Mouse (Mus musculus): ENCODE measurements around the gene Pitpnm3. TPM values are rescaled to one million over a fixed set of nuclear protein-coding genes. Genes with fewer than 3 reads are reported as not detected.

Gene Pitpnm3
- total RNA-seq, 1 experiment from 2014 or later = 1.9 TPM

DNA sequence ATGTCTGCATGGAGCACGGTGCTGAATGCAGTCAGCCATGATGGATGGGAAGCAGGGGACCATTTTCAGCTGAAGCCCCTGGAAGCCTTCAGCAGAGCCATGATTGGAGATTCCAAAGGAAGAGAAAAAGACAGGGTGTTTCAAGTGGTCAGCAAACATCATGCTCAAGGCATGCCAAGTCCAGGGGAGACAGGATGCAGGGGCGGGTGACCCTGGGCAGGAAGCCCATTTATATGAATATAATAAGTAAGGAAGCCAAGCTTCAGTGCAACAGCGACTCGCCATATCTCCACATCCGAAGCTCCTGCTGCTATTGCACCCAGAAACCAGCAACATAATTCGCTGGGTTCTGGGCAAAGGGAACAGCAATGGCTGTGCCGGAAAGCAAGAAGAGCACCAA, 41.1 kb downstream of the Pitpnm3 start:
- DNase-seq = peak; percentile 52

DNA sequence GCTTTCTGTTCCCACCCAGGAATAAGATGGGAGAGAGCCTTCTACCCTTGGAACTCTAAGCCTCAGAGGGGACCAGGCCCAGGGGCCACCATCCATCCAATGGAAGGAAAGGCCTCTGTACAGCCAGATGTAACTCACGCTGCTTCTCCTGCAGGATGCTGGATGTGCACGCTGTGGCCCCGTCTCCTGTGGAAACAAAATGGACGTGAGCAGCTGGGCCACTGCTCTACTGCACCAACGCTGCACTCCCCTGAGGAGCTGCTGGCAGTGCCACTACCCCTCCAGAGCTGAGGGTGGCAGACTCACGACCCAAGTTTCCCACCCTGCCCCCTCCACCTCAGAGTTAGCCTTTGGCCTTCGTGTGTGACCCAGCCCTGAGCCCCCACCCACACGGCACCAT, 43.2 kb downstream of the Pitpnm3 start:
- DNase-seq = no peak

DNA sequence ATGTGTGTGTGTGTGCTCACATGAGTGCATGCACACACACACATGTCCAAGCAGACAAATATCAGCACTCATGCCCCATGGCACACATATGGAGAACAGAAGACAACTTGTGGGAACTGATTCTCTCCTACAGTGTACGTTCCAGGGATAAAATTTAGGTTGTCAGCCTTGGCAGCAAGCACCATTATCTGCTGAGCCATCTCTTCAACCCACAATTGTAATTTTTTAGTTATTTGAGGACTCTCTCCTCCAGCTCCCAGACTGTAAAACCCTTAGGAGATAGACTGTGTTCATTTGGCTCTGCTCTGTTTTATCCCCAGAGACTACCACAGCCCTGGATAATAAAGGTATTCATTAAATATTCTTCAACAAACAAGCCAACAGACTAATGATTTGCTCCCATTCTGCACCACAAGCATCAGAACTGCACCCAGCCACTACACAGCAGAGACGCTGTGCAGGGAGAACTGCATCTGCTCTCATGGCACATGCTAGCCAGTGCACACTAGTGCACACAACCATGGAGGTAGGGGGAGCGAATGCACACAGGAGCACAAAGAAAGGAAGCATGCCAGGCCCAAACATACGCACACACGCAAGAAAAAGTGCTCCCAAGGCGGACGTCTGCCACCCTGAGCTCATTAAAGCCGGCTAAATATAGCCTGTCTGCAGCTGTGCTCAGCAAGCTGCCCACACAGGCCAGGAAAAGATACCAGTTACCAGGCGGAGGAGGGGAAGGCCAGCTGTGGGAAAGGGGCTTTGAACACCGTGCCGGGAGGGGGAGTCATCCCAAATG, 49.1 kb downstream of the Pitpnm3 start:
- no peak for DNase-seq

DNA sequence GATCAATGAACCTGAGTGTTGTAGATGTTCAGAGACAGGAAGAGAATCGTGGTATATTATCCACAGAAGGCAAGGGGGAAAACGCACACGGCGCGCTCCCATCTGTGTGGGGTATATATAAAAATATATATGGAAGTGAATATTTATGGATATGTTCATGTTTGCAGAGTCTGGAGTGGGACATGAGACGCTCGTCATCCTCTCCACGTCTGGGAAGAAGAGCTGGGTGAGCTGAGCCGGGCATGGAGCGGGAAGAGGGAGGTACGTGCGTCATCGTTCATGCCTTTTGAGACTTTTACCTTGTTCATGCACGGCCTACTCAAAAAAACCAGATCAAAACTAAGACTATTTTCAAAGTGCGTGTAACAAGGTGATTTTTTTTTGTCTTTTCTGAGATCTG, 51.2 kb downstream of the Pitpnm3 start:
- no peak for DNase-seq

DNA sequence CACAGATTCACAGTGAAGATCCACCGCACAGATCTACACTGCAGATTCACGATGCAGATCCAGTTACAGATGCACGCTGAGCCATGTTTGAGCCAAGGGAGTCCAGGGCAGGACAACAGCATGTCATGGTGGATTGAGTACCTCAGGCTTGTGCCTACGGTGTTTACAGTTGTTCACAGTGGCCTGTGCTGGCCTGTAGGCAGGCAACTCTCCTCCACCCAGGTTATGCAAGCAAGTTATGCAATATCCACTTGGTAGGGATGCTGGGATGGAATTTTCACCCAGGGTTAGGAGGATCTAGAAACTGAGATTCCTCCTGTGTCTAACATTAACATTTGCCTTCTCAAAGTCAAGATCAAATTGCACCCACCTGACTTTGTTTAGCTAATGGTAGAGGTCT, 53.0 kb downstream of the Pitpnm3 start:
- DNase-seq = no peak

DNA sequence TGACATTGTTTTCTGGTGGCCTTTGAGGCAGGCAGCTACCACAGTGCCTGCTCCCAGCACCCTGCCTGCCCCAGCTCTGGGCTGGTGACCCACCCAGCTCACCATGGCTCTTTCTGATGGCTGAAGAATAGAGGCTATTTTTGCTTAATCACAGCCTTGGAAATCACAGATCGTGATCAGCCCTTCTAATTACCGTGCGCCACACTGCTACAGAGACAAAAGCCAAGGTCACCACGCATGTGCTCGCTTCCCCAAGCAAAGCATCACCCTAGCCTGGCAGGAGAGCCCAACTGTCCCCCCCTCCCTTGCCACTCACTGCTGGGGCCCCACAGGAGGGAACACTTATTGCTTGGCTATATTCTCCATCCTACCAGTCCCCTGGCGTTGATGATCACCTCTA, 55.1 kb downstream of the Pitpnm3 start:
- no peak for DNase-seq

DNA sequence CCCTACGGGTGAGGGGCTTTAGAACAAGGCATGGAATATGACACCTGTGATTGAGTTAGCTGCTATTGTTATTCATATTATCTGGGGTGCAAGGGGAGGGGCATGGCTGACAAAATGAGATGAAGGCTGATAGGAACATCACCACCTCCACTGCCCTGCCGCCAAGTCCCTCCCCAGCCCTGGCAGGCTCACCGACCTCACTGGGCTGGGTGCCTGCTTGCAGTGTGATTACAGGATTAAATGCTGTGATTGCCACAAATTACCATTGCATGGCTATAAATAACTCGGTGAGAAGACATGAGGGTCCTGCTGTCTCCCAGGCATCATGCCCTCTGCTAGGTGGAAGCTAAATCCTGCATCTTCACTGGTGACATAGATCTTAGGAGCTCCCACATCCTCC, 56.9 kb downstream of the Pitpnm3 start:
- no peak for DNase-seq

DNA sequence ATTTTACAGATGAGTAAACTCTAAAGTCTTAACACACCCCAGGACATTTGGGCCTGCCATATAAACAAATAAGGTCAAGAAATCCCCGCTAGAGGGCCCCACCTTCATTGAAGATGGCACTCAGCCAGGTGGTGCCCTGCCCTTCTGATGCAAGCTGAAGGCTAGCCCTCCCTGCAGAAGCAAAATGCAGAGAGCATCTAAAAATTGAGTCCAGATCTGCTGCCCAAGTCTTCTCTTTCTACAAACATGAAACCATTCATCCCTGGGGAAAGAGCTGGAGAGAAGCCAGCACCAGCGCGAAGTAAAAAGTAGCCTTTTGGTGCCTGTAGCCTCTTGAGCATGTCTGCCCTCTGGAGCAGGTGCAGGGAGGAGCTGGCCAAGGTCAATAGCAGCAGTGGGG, 57.5 kb downstream of the Pitpnm3 start:
- peak; percentile 12 for DNase-seq

DNA sequence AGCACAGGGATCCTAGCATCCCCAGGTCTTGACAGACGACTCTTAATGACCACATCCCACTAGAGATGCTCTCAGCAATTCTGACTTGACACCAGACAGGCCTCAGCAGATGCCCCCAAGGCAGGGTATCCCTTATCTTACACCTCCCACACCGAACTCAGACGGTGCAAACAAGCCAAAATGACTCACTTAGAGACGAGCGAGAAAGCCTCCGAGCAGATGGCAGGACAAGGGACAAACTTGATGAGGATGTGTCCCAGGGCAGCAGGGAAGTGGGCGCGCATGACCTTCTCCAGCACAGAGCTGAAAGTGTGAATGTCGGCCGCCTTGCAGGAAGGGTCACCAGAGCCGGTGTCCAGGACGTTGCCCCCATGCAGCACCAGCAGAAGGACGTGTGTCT, 61.3 kb downstream of the Pitpnm3 start:
- DNase-seq = no peak

DNA sequence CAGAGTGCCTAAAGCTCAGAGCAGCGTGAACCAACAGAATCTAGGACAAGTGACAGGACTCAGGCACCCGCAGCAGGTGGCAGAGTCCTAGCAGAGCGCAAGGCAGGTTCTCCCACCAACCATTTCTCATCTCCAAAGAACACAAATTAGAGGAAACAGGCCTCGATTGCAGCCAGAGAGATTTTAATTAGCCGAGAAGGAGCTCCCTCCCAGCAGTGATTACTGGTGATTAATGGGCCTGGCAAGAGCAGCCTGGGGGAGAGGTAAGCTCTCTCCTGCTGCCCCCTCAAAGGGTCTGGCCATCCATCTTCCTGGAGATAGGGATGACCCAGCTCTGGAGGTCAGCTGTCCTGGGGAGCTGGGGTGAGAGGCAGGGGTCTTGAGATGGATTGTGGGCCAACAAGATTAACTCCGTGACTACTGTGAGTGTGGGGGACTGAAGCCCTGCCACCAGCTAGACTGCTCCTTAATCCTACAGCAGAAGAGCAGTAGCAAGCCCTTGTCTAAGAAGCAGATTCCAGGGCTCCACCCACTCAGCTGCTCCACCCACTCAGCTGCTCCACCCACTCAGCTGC, 63.2 kb downstream of the Pitpnm3 start:
- DNase-seq = no peak

DNA sequence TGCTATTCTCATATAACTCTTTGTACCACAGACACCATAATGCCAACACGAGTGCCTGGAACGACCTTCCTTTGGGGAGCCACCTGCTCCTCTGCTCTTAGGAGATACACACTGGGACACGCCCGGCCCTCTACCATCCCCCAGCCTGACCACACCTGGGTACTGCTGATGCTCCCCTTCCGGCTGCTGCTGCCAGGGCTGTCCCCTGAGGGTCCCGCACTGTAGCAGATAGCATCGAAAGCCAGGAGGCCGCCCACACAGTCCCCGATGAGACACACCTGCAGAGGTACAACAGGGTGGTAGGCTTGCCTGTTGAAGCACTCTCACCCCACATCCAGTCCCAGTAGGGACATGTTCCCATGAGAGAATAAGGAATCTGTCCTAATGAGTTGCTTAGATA, 64.8 kb downstream of the Pitpnm3 start:
- DNase-seq = no peak

DNA sequence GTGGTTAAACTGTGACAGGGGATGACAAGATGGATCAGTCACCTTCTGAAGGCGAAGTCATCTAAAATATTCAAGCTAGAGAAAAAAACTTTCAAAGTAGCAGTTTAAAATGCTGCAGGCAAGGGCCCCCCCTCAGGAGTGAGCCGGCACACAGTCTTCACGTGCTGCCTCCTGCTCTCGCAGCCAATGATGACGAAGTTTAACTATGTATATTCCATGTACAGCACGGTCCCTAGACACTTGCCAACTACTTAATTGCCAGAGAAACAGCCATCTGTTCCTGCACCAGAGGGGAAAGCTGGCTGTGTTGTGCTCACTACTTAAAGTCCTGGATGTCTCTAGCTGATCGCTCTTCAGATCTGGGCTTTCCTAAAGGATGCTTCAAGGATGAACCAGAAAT, 67.6 kb downstream of the Pitpnm3 start:
- DNase-seq = no peak

DNA sequence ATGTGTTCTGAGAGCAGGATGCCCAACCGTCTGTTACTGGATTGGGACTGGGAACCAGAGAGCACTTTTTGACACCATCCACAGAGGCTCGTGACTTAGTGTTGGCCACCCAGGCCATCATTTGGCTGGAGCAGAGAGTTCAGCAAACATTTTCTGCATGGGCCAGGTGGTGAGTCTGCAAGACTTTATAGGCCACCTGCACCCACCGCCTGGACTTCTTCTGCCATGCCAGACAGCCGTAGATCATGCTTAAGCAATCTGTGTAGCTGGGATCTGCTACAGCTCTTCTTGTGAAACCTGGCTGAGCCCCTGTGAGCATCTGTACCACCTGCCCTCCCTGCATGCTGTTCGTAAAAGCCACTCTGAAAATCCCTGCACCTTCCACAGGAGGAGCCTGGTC, 68.3 kb downstream of the Pitpnm3 start:
- DNase-seq = no peak

DNA sequence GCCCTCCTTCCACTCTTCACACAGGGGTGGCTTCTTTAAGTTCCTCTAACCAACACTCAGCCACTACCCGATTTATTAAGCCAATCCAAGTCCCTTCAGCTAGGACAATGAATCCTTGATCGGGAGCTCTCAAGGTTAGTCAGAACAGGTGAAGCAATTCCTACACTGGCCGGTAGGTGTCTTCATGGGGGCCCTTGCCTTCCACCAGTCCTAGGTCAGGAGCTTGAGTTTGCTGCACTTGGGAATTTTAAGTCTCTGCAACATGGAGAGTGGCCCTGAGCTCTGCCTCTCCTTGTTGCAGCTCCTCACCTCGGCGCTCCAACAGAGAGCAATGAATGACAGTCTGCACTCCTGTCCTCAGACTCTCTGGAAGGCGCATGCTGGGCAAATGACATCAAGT, 69.2 kb downstream of the Pitpnm3 start:
- no peak for DNase-seq

DNA sequence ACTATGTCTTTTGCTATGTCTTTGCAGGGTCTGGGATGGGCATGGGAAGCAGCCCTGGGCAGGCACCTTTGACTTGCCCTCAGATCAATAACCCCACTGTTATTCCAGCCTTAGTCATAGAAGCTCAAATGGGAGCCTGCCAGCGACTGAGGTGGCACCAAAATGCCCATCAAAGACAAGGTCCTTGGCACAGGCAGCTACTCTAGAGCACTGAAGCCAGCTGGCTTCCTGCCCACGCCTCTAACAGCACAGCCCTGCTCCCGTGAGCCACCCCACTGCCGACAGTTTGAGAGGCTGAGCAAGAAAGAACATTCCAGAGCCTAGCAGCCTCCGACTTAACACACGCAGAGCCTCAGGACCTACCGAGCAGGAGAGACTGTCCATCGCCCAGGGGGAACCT, 70.5 kb downstream of the Pitpnm3 start:
- peak; percentile 85 for DNase-seq

DNA sequence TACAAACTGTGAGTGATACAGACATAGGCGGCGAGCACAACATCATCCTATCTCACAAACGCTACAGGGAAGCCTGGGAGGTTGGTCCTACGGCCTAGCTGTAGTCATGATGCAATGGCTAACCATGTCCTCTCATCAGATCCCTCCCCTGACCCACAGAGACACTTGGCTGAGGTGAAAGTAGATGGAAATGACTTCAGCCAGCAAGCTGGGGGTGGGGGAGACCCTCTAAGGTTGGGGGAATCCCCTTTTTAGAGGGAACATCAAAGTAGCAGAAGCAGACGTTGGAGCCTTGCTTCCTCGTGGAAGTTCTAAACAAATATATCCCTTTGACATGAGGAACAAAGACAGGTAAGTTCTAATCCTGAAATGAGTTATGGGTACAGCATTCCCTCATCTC, 71.2 kb downstream of the Pitpnm3 start:
- DNase-seq = no peak

DNA sequence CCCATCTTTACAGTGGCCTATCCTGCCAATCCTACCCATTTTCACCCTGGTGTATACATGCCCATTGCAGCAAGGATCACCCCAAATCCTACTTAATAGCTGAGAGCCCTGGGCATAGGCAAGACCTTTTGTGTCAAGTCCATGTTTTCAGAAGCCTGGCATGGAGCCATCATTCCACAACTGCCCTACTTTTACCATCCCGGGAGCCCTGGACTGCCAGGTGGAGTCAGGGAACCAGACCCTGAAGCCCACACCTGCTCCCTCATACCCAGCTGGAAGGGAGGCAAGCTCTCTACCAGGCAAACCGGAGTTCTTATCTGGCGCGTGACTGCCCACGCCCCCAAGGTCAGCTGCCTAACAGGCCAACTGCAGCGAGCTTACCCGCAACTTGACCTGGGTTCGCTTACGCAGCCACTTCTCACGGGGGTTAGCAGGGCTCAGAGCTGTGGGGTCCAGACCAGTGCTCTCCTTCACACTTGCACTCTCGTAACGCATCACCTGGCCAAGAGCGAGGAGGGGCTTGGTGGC, 74.4 kb downstream of the Pitpnm3 start:
- no peak for DNase-seq

DNA sequence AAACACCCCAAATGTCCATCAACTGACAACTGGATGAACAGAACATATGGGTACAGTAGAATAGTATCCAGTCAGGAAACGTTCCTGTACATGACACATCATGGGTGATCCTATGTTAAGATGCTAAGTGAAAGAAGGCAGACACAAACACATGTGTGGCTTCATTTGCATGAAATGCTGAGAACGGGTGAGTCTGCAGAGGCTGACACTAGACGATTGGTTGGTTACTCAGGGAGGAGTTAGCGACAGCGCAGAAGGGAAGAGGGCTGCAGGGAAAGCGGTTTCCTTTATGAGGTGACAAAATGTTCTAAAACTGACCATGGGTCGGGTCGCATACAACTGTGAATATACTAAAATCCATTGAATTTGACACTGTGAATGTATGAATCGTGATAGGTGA, 75.2 kb downstream of the Pitpnm3 start:
- DNase-seq = no peak

DNA sequence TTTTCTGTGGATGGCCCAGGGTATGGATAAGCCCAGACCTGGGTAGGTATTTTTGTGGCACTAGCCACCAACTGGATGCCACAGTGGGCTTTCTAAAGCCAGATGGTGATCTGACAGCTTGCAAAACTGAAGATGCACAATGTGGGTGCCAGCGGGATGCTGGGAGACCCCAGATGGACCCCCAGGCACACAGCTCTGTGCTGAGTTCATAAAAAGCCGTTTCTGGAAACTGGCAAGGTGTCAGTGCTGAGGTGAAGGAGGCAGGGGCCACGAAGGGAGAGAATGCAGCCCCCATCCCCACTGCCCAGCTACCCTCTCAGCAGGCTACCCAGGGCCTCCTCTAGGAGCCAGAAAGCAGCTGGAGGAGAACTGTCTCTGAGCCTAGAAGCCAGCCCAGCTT, 78.4 kb downstream of the Pitpnm3 start:
- DNase-seq = no peak

DNA sequence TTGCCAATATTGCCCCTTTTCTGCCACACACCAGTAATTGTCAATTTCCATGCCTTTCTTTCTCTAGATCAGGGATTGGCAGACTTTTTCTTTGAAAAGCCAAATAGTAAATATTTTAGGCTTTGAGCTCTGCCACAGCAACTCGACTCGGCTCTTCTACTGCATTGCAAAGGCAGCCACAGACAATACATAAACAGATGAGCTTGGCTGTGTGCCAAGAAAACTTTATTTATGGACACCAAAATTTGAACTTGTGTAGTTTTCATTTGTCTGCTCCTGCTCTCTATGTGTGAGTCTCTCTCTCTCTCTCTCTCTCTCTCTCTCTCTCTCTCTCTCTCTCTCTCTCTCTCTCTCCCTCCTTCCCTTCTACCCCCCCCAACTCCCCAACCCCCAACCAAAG, 80.4 kb downstream of the Pitpnm3 start:
- no peak for DNase-seq

DNA sequence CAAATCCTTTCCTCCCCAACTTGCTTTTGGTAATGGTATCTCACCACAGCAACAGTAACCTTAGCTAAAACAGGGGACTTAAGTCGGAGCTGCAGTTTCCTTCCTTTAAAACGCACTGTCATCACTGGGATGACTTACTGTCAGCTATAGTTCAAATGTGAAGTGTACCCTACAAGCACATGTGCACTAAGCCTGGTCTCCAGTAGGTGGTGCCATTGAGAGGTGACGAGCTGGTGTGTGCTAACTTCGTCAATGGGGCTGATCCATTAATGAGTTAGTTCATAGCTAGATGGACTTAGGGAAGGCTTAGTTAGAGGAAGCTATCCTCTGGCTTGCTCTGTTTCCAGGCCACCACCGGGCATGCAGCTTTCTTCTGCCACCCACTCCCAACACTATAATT, 82.9 kb downstream of the Pitpnm3 start:
- DNase-seq = peak; percentile 75

DNA sequence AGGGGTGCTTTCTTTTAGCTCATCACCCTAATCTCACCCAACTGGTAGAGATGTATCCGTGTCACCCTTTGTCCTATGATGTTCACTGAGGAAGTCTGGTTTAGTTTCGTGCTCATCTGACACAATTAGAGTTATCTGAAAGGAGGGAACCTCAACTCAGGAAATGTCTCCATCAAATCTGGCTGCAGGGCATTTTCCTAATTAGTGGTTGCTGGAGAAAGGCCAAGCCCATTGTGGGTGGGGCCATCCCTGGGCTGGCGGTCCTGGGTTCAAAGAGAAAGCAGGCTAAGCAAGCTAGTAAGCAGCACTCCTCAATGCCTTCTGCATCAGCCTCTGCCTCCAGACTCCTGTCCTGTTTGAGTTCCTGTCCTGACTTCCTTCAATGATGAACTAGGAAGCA, 83.4 kb downstream of the Pitpnm3 start:
- no peak for DNase-seq

DNA sequence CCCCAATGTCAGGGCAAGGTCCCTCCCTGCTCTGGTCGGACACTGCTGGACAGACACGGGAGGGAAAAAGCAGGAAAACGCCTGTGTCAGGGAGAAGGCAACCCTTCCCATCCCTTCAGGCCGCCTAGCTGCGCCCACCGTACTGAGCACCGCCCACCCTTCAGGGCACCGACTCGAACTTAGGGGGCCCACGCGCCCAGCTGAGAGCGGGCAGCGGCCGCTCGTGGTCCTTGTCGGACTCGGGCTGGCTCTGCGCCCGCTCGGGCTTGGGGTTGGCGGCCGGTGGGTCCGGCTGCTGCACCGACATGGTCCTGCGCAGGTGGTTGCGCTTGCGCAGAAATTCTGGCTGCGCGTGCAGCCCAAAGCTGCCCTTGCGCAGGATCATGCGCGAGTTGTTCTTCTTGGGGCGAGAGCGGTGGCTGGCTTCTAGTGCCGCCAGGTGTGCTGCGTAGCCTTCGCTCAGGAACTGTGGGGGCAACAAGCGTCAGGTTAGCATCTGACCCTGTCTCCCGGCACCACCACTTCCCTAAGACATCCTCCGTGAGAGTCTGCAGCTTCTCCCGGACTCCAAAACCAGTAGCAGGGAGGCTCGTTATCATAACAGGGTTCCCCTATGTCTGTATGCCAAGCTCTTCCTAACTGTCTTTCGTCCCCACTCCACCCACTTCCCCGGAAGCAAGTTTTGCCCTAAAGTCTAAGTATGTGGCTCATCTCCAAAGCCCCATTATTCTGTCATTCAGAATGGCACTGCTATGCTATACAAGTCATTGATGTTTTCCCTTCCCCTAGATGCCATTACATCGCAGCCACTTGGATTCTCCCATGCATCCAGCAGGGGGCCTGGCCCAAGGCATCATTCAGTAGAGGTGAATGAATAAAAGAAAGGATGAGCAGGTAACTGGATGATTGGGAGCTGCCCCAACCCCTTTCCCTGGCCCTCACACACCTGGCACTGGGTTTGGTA, 84.4 kb downstream of the Pitpnm3 start:
- DNase-seq = peak; percentile 34
